Mouse (Mus musculus): ENCODE data around the gene Slc44a5. TPM values are rescaled to one million over a fixed set of nuclear protein-coding genes. Genes with fewer than 3 reads are reported as not detected.

Gene Slc44a5
- polyA plus RNA-seq, 1 experiment from 2014 or later = 0.39 TPM

DNA sequence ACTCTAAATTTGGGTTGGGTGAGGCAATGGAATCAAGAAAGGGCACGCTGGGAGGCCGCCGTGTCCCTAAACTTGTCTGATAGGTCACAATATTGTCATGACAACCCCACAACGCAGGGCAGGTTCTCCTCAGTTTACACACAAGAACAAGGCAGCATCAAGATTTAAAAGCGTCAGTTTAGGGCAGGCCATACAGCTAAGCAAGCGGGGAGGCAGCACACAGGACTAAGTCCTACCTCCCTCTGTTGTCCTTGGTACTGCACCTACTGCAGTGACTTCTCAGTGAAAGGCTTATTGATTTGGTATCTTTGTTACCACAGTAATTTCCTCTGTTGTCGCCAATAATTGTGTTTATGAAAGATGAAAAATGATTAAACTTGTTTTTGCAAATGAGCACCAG lies 109.7 kb downstream of the Slc44a5 start:
- no peak for DNase-seq (ENCODE audit: low spot score)
- H3K4me2 ChIP-seq (ENCODE audit: low read length) = no peak overlapping the region
- no peaks in the 10 kb centered on the region for H3K4me1 ChIP-seq (replicated peaks; ENCODE audit: insufficient read depth, low read length)
- H3K27ac ChIP-seq = no peak overlapping the region
- no peak overlapping the region for H3K9ac ChIP-seq (ENCODE audit: low read depth, low read length)
- no peak for TF ChIP-seq CTCF (IDR thresholded peaks at IDR 0.05; ENCODE audit: low read depth)
- WGBS = 58% methylated on average over 7 of the region's 7 CpGs
- H3K4me3 ChIP-seq (replicated peaks; ENCODE audit: low read depth, low read length) = no peak overlapping the region
- H3K36me3 ChIP-seq (ENCODE audit: insufficient read depth, low read length) = no peaks in the 10 kb centered on the region
- H3K9me3 ChIP-seq (replicated peaks; ENCODE audit: low read length) = no peaks in the 10 kb centered on the region
- ATAC-seq (replicated peaks; ENCODE audit: low FRiP score, low read depth) = no peak
- H3K27me3 ChIP-seq (ENCODE audit: insufficient read depth, low read length) = no peaks in the 10 kb centered on the region

DNA sequence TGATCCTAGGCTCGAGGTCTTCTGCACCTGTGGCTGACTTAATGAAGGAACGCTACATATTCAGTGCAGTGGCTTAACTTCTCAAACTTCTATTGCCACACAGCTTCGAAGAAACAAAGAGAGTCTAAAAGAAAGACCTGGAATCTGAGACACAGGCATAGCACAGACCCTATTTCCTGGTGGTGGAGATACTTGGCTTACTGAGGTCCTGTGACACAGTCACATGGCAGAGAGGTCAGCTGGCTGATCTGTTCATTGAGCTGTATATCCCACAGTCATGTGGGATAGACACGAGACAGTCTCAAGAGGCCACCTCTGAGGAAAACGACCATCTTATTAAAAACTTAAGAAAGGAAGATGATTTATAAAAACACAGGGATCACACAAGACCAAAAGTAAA lies 116.8 kb downstream of the Slc44a5 start:
- Histone ChIP-seq H3K27ac (no peak overlapping the region), H3K27me3 (ENCODE audit: insufficient read depth, low read length) (no peaks in the 10 kb centered on the region), H3K4me3 (replicated peaks; ENCODE audit: low read depth, low read length) (no peak overlapping the region), H3K4me1 (replicated peaks; ENCODE audit: insufficient read depth, low read length) (no peaks in the 10 kb centered on the region), H3K9ac (ENCODE audit: low read depth, low read length) (no peak overlapping the region), H3K36me3 (ENCODE audit: insufficient read depth, low read length) (no peaks in the 10 kb centered on the region), H3K4me2 (ENCODE audit: low read length) (no peak overlapping the region), H3K9me3 (replicated peaks; ENCODE audit: low read length) (no peaks in the 10 kb centered on the region)
- 73% methylated on average over 5 of the region's 5 CpGs for WGBS
- TF ChIP-seq CTCF (IDR thresholded peaks at IDR 0.05; ENCODE audit: low read depth) = no peak
- ATAC-seq (replicated peaks; ENCODE audit: low FRiP score, low read depth) (no peak), DNase-seq (ENCODE audit: low spot score) (no peak)

DNA sequence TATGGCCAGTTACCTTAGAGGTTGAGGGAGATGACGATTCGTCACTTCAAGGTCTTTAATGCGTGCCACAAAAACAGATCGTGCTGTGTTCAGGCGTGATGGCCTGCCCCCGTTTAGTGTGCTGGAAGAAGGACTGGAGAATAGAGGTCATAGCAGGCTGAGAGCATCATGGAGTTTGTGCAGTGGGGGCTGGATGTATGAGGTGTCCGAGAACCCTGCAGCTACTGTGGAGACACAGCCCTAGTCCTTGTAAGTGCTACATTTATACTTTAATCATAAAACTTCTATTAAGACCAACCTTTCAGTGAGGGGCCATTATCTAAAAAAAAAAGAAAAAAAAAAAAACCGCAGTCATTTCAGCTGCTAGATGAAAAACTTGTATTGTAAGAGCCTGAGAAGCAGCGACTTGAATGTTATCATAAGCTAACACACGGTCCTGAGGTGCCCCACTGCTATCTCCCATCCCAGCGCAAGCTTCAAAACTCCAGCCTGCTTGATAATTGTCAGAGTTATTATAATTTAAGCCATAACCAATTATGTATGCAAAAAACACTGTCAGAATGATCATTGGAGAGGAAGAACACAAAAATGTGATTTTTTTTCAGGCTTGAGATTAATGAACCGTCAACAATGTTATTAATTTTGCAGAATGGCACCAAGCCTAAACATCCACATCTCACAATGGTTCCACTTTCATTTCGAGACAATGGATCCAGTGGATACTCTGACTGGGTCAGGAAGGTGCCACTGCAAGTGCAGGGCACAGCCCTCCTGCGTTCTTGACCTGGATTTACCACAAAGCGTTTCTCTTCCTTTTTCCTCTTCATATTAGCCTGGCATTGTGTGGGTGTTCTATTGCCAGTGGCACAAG lies 118.5 kb downstream of the Slc44a5 start:
- no peak for DNase-seq (ENCODE audit: low spot score)
- no peak overlapping the region for H3K27ac ChIP-seq
- H3K4me2 ChIP-seq (ENCODE audit: low read length) = no peak overlapping the region

DNA sequence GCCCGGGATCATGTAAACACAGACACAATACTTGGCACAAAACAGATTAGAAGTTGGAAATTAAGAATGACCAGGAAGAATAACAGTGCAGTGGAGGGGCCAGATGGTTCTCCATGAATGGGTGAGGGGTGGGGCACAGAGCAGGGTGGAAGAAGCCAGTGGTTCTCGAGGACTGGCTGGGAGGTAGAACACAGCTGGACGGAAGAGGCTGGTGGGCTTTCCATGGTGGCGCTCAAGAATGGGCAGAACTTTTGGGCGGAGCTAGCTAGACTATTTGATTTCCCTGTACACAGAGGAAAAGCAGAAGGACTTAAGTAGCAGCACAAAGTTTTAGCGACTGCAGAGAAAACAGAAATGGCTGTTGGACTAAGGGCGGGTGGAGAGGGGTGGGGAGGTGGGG lies 119.2 kb downstream of the Slc44a5 start:
- Histone ChIP-seq H3K9me3 (replicated peaks; ENCODE audit: low read length) (no peaks in the 10 kb centered on the region), H3K27me3 (ENCODE audit: insufficient read depth, low read length) (no peaks in the 10 kb centered on the region), H3K4me2 (ENCODE audit: low read length) (no peak overlapping the region), H3K9ac (ENCODE audit: low read depth, low read length) (no peak overlapping the region), H3K27ac (no peak overlapping the region), H3K4me3 (replicated peaks; ENCODE audit: low read depth, low read length) (no peak overlapping the region), H3K36me3 (ENCODE audit: insufficient read depth, low read length) (no peaks in the 10 kb centered on the region), H3K4me1 (replicated peaks; ENCODE audit: insufficient read depth, low read length) (no peaks in the 10 kb centered on the region)
- DNase-seq (ENCODE audit: low spot score) (no peak), ATAC-seq (replicated peaks; ENCODE audit: low FRiP score, low read depth) (0 out of 2 replicates have a peak, but pooled peaks have one; percentile 36)
- WGBS = 54% methylated on average over 7 of the region's 7 CpGs
- no peak for TF ChIP-seq CTCF (IDR thresholded peaks at IDR 0.05; ENCODE audit: low read depth)

More for the DNA sequence above, 118.5 kb downstream of the Slc44a5 start:
- ATAC-seq (replicated peaks; ENCODE audit: low FRiP score, low read depth) = no peak
- no peaks in the 10 kb centered on the region for H3K27me3 ChIP-seq (ENCODE audit: insufficient read depth, low read length)
- TF ChIP-seq CTCF (IDR thresholded peaks at IDR 0.05; ENCODE audit: low read depth) = no peak
- H3K9me3 ChIP-seq (replicated peaks; ENCODE audit: low read length) = no peaks in the 10 kb centered on the region
- no peaks in the 10 kb centered on the region for H3K36me3 ChIP-seq (ENCODE audit: insufficient read depth, low read length)
- WGBS = 54% methylated on average over 15 of the region's 15 CpGs
- H3K4me1 ChIP-seq (replicated peaks; ENCODE audit: insufficient read depth, low read length) = no peaks in the 10 kb centered on the region
- H3K9ac ChIP-seq (ENCODE audit: low read depth, low read length) = no peak overlapping the region
- no peak overlapping the region for H3K4me3 ChIP-seq (replicated peaks; ENCODE audit: low read depth, low read length)

DNA sequence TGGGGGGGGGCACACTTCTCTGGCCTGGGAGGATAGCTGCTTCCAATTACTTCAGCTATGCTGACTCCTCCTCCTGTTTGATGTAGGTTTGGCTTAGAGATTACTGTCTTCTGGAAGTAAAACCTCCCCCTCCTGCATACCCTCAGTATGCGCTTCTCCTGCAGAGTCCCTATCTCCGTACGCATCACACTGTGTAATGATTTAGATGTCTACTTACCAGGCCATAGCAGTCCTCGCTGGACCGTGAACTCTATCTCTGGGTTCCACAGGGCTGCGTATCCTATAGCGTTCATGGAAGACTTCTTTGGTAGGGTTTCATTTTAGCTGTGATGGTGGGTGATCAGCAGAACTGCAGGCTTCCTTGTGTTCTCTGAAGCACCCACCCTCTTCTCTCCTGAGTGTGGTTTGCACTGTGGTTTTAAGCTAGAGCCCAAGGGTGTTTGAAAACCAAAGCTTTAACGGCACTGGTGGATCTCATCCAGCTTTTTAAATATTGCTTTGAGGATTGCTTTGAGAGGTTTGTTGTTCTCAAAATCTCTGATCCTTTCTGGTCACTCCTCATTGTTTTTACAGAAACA lies 120.6 kb downstream of the Slc44a5 start:
- Histone ChIP-seq H3K9me3 (replicated peaks; ENCODE audit: low read length) (no peaks in the 10 kb centered on the region), H3K9ac (ENCODE audit: low read depth, low read length) (no peak overlapping the region), H3K36me3 (ENCODE audit: insufficient read depth, low read length) (no peaks in the 10 kb centered on the region), H3K4me2 (ENCODE audit: low read length) (no peak overlapping the region), H3K27ac (no peak overlapping the region), H3K27me3 (ENCODE audit: insufficient read depth, low read length) (no peaks in the 10 kb centered on the region), H3K4me3 (replicated peaks; ENCODE audit: low read depth, low read length) (no peak overlapping the region), H3K4me1 (replicated peaks; ENCODE audit: insufficient read depth, low read length) (no peaks in the 10 kb centered on the region)
- TF ChIP-seq CTCF (IDR thresholded peaks at IDR 0.05; ENCODE audit: low read depth) = no peak
- 39% methylated on average over 8 of the region's 8 CpGs for WGBS
- DNase-seq (ENCODE audit: low spot score) (peak; percentile 27), ATAC-seq (replicated peaks; ENCODE audit: low FRiP score, low read depth) (no peak; the same call in 1 of the 2 replicates)

DNA sequence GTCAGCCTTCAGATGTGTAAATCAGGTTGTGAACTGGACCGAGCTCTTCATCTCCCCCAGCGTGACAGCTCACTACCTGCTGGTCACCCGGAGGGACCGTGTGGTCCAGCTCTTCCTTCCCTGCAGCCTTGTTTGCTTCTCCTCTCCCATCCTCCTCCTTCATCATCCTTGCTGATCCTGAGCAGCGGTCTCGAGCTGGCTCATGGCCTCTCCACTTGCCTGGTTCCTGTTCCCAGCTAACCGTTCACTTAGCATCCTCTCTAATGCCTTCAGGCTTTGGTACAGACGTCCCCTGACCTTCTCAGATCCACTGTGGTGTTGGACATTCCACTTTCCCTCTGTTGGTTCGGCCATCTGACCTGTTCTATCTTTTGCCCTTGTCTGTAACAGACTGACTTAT lies 128.4 kb downstream of the Slc44a5 start:
- ATAC-seq (replicated peaks; ENCODE audit: low FRiP score, low read depth) = no peak
- no peaks in the 10 kb centered on the region for H3K36me3 ChIP-seq (ENCODE audit: insufficient read depth, low read length)
- no peaks in the 10 kb centered on the region for H3K9me3 ChIP-seq (replicated peaks; ENCODE audit: low read length)
- no peak overlapping the region for H3K27ac ChIP-seq
- no peak for TF ChIP-seq CTCF (IDR thresholded peaks at IDR 0.05; ENCODE audit: low read depth)
- no peak overlapping the region for H3K4me3 ChIP-seq (replicated peaks; ENCODE audit: low read depth, low read length)
- no peak overlapping the region for H3K4me2 ChIP-seq (ENCODE audit: low read length)
- 76% methylated on average over 9 of the region's 9 CpGs for WGBS
- DNase-seq (ENCODE audit: low spot score) = no peak
- H3K9ac ChIP-seq (ENCODE audit: low read depth, low read length) = no peak overlapping the region
- no peaks in the 10 kb centered on the region for H3K4me1 ChIP-seq (replicated peaks; ENCODE audit: insufficient read depth, low read length)
- H3K27me3 ChIP-seq (ENCODE audit: insufficient read depth, low read length) = no peaks in the 10 kb centered on the region

Measured in kidney, postnatal 0 days (tissue).